Mouse (Mus musculus): Measurements from ENCODE around the gene Kdm6b. TPM values are rescaled to one million over a fixed set of nuclear protein-coding genes. Genes with fewer than 3 reads are reported as not detected.
A peak's percentile ranks its signal among the peaks of the same experiment; 100 is the strongest.

Gene Kdm6b
- 8.0 and 10.5 TPM in 2 replicates for total RNA-seq (2014; rRNA removed)
- 20.5 and 22.3 TPM in 2 replicates for polyA plus RNA-seq (2015; fragmentation: Nextera tagmentation; extraction: Ambion mirVana)

- Histone ChIP-seq H3K4me2 (ENCODE audit: low read depth, low read length) (peak within 1 kb of the TSS; percentile 98), H3K36me3 (ENCODE audit: insufficient read depth, low read length) (no peaks in the 10 kb centered on the region), H3K27me3 (ENCODE audit: insufficient read depth, low read length) (no peaks in the 10 kb centered on the region), H3K27ac (peak within 1 kb of the TSS; percentile 99), H3K4me1 (ENCODE audit: insufficient read depth, low read length) (peaks cover 36% of the 10 kb centered on the region), H3K9ac (replicated peaks; ENCODE audit: low read length) (peak within 1 kb of the TSS; percentile 88), H3K4me3 (ENCODE audit: low read length) (peak within 1 kb of the TSS; percentile 67), H3K9me3 (ENCODE audit: low read length) (no peaks in the 10 kb centered on the region)
- peak; percentile 86 for DNase-seq (ENCODE audit: low spot score)
- TF ChIP-seq CTCF (IDR thresholded peaks at IDR 0.05; ENCODE audit: low read depth), result peak; percentile 40
- ATAC-seq, result no peak
- 19% methylated on average over 12 of the region's 12 CpGs for WGBS
Observed at GRCm38 (mm10) chr11:69413221-69414181, at the start of gene Kdm6b. Gene Kdm6b, minus strand, starts transcription at chr11:69413675.

GRCm38 (mm10) chr11:69461568-69461967, 48.1 kb upstream of the Kdm6b start:
- 82% methylated on average over 5 of the region's 5 CpGs for WGBS

GRCm38 (mm10) chr11:69459883-69460282, 46.4 kb upstream of the Kdm6b start:
- no peak for TF ChIP-seq CTCF (IDR thresholded peaks at IDR 0.05; ENCODE audit: low read depth)
- H3K9ac ChIP-seq (replicated peaks; ENCODE audit: low read length), result no peak overlapping the region
- H3K27ac ChIP-seq, result no peak overlapping the region
- ATAC-seq (no peak), DNase-seq (ENCODE audit: low spot score) (no peak)
- no peak overlapping the region for H3K4me2 ChIP-seq (ENCODE audit: low read depth, low read length)
- H3K4me1 ChIP-seq (ENCODE audit: insufficient read depth, low read length), result no peaks in the 10 kb centered on the region
- H3K9me3 ChIP-seq (ENCODE audit: low read length), result no peaks in the 10 kb centered on the region
- WGBS, result 82% methylated on average over 4 of the region's 4 CpGs
- no peaks in the 10 kb centered on the region for H3K27me3 ChIP-seq (ENCODE audit: insufficient read depth, low read length)
- no peak overlapping the region for H3K4me3 ChIP-seq (ENCODE audit: low read length)
- H3K36me3 ChIP-seq (ENCODE audit: insufficient read depth, low read length), result no peaks in the 10 kb centered on the region

More at GRCm38 (mm10) chr11:69461568-69461967, 48.1 kb upstream of the Kdm6b start:
- no peak for TF ChIP-seq CTCF (IDR thresholded peaks at IDR 0.05; ENCODE audit: low read depth)
- DNase-seq (ENCODE audit: low spot score), result no peak
- Histone ChIP-seq H3K36me3 (ENCODE audit: insufficient read depth, low read length) (no peaks in the 10 kb centered on the region), H3K4me2 (ENCODE audit: low read depth, low read length) (no peak overlapping the region), H3K27me3 (ENCODE audit: insufficient read depth, low read length) (no peaks in the 10 kb centered on the region), H3K9me3 (ENCODE audit: low read length) (no peaks in the 10 kb centered on the region), H3K9ac (replicated peaks; ENCODE audit: low read length) (no peak overlapping the region), H3K4me1 (ENCODE audit: insufficient read depth, low read length) (no peaks in the 10 kb centered on the region), H3K4me3 (ENCODE audit: low read length) (no peak overlapping the region), H3K27ac (no peak overlapping the region)
- ATAC-seq, result no peak

GRCm38 (mm10) chr11:69457006-69457579, 43.6 kb upstream of the Kdm6b start:
- DNase-seq (ENCODE audit: low spot score), result peak; percentile 72
- peak; percentile 88 for ATAC-seq
- H3K4me2 ChIP-seq (ENCODE audit: low read depth, low read length), result no peak overlapping the region
- H3K9ac ChIP-seq (replicated peaks; ENCODE audit: low read length), result no peak overlapping the region
- H3K4me3 ChIP-seq (ENCODE audit: low read length), result no peak overlapping the region
- H3K36me3 ChIP-seq (ENCODE audit: insufficient read depth, low read length), result no peaks in the 10 kb centered on the region
- peak overlapping the region; percentile 41; the same call in 1 of the 2 replicates for H3K27ac ChIP-seq
- WGBS, result 9% methylated on average over 6 of the region's 6 CpGs
- H3K27me3 ChIP-seq (ENCODE audit: insufficient read depth, low read length), result no peaks in the 10 kb centered on the region
- no peaks in the 10 kb centered on the region for H3K9me3 ChIP-seq (ENCODE audit: low read length)
- no peak for TF ChIP-seq CTCF (IDR thresholded peaks at IDR 0.05; ENCODE audit: low read depth)
- no peaks in the 10 kb centered on the region for H3K4me1 ChIP-seq (ENCODE audit: insufficient read depth, low read length)

GRCm38 (mm10) chr11:69452114-69452867, 38.8 kb upstream of the Kdm6b start:
- peak overlapping the region; percentile 37; the same call in 1 of the 2 replicates for H3K27ac ChIP-seq
- WGBS, result 47% methylated on average over 23 of the region's 23 CpGs
- no peak for ATAC-seq

GRCm38 (mm10) chr11:69447299-69447698, 33.8 kb upstream of the Kdm6b start:
- no peaks in the 10 kb centered on the region for H3K9me3 ChIP-seq (ENCODE audit: low read length)
- no peak overlapping the region for H3K9ac ChIP-seq (replicated peaks; ENCODE audit: low read length)
- no peak for TF ChIP-seq CTCF (IDR thresholded peaks at IDR 0.05; ENCODE audit: low read depth)
- ATAC-seq, result no peak
- WGBS, result 55% methylated on average over 7 of the region's 7 CpGs
- no peaks in the 10 kb centered on the region for H3K27me3 ChIP-seq (ENCODE audit: insufficient read depth, low read length)
- no peak overlapping the region for H3K4me2 ChIP-seq (ENCODE audit: low read depth, low read length)
- H3K27ac ChIP-seq, result peak overlapping the region; percentile 51; the same call in 1 of the 2 replicates
- no peak for DNase-seq (ENCODE audit: low spot score)
- no peaks in the 10 kb centered on the region for H3K36me3 ChIP-seq (ENCODE audit: insufficient read depth, low read length)
- H3K4me3 ChIP-seq (ENCODE audit: low read length), result no peak overlapping the region
- no peaks in the 10 kb centered on the region for H3K4me1 ChIP-seq (ENCODE audit: insufficient read depth, low read length)

More at GRCm38 (mm10) chr11:69452114-69452867, 38.8 kb upstream of the Kdm6b start:
- H3K36me3 ChIP-seq (ENCODE audit: insufficient read depth, low read length), result no peaks in the 10 kb centered on the region
- no peaks in the 10 kb centered on the region for H3K27me3 ChIP-seq (ENCODE audit: insufficient read depth, low read length)
- H3K4me1 ChIP-seq (ENCODE audit: insufficient read depth, low read length), result no peaks in the 10 kb centered on the region
- no peaks in the 10 kb centered on the region for H3K9me3 ChIP-seq (ENCODE audit: low read length)
- H3K4me2 ChIP-seq (ENCODE audit: low read depth, low read length), result no peak overlapping the region
- TF ChIP-seq CTCF (IDR thresholded peaks at IDR 0.05; ENCODE audit: low read depth), result no peak
- peak; percentile 22 for DNase-seq (ENCODE audit: low spot score)
- no peak overlapping the region for H3K9ac ChIP-seq (replicated peaks; ENCODE audit: low read length)
- H3K4me3 ChIP-seq (ENCODE audit: low read length), result no peak overlapping the region

Data from hindbrain, postnatal 0 days (tissue).